Mouse (Mus musculus) left cerebral cortex, postnatal 14 days (tissue): ENCODE measurements around the gene Rsph9. TPM values are rescaled to one million over a fixed set of nuclear protein-coding genes. Genes with fewer than 3 reads are reported as not detected.

Experiments used
- DNase-seq, 2 experiments: peaks; one replicate each; pipeline ENCODE4 v3.0.0; 2021 to 2022; ENCODE audit warnings: low spot score in 2 of 2, mixed read lengths in 1 of 2
- intact Hi-C: fragments of 180-260 bp; cut with DNase I; formaldehyde crosslinking; loops from one replicate; pipeline ENCODE4 v1.15.1; 2025
- total RNA-seq, 2 experiments: library from RNA; stranded (reverse); gene quantifications; 2 replicates each; pipeline ENCODE4 v1.2.3; 2021

Gene Rsph9
- total RNA-seq, 2 experiments from 2014 or later: 22.8 to 23.7 TPM

DNA sequence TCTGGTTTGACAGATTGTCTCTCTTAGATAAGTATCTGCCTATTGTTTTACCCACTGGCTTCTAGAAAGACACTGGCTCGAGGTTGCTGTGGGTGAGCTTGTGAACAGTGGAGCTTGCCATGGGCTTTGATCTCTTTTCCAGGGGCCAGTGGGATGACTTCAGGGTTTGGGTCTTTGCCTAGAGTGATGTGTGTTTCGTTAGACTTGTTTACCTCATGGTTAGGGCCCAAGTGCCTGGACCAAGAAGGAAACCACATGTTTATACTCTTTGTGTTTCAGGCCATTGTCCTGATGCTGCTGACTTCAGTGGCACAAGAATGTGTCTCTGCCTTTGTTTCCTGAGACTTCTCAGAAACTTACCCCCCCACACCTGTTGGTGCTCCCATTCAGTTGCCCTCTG lies 28.5 kb downstream of the Rsph9 start:
- DNase-seq: no peak
- intact Hi-C loops: no loop called here

DNA sequence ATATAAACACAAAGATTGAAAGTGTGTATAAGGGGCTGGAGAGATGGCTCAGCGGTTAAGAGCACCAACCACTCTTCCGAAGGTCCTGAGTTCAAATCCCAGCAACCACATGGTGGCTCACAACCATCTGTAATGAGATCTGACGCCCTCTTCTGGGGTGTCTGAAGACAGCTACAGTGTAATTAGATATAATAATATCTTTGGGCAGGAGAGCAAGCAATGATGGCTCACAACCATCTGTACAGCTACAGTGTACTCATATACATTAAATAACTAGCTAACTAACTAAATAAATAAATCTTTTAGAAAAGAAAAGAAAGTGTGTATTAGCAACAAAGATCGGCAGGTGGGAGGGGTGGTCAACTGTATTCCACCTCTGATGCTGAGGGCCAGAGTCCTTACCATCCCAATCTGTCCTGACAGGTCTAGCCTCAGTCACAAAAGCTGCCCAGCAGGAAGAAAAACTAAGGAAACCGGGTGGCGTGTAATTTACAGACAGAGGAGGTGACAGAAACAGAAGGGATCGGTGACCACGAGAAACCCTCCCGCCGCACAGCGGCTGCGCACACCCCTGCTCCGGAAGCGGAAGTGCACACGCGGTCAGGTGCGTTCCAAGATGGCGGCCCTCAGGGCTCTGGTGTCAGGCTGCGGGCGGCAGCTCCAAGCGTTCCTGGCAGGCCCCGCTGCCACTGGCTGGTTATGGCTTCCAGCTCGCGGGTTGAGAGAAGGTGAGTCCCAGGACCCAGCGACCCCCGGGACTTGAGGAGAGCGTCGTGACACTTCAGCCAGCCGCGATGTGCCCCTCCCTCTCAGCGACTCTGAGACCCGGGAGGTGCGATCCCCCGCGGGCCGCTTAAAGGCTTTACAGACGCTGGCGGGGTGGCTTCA lies 33.4 kb downstream of the Rsph9 start, which contains the start of gene Mrps18a:
Gene Mrps18a, plus strand, starts transcription at position 585 of the 888 bp plus-strand sequence.
- DNase-seq: peak; percentile 78 to 85
- intact Hi-C loops: no loop called here

DNA sequence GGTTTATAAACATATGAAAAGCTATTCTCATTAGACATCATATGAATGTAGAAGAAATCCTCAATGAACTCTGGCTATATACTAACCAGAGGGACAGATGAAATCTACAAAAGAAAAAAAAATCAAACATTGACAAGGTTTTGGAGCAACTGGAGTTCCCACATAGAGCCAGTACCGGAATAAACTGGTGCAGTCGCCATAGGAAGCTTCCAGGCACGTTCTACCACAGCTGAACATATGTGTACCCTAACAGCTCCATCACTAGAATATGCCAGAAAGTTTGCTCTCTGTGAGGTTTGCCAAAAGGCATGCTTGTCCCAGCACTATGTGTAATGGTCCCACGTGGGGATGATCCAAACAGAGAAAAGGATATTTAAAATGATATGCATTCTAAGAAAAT lies 35.7 kb downstream of the Rsph9 start:
- DNase-seq: peak in 1 of 2 experiments; percentile 52
- intact Hi-C loops: no loop called here

DNA sequence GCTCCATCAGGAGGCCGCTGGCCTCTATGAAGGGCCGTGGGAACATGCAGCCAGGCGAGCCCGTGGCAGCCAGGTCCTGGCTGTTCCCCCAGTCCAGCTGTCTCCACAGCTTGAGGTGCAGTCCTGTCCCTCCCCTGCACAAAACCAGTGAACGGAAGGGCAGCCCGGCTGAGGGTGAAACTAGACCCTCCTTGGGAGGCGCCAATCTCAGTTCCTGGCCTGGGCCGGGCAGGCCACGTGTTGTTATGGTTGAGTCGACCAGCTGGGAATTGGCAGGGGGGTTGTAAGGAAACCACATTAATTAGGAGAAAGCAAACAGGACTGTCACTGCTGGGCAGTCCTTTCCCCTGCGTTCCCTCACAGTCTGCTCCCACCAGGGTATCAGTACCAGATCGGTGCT lies 39.5 kb downstream of the Rsph9 start:
- DNase-seq: no peak
- intact Hi-C loops: no loop called here

DNA sequence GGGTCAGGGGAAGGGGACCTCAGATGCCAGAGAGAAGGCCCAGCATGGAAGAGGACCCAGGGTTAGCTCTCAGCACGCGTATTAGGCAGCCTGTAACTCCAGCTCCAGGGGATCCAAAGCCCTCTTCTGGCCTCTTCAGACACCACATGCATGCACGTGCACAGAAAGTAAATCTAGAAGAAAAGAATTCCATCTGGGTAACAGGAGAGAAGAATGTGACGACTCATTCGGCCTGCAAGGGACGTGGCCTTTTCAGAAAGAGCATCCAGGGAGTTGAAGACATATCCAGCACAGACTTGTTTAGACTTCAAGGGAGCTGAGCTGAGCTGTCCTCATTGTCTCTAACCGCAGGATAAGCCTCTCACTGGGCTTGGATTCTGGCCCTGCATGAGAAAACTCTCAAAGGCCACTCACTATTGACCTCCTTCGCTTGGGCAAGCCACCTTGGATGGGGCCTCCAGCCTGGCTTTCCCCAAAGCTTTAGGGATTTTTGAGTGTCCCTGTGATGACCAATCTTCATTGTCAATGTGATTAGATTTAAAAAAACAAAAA lies 41.3 kb downstream of the Rsph9 start:
- intact Hi-C loops: no loop called here
- no peak for DNase-seq

DNA sequence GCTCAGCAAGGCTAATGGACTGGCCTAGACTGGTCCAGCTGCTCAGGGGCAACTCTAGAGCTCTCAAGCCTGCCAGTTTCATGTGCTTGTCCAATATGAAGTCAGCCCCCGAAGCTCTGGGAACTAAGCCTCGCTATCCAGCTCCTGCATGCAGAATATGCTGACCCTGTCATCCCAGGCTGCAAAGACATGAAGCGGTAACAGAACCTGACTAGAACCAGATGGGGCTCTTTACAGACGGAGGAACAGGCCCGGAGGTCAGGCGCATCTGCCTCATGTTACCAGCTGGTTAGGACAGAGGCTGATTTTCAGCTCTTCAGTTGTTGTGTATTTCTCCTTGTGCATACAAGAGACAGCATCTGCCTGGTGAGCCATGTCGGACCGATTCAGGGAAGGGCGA lies 42.1 kb downstream of the Rsph9 start:
- intact Hi-C loops: no loop called here

DNA sequence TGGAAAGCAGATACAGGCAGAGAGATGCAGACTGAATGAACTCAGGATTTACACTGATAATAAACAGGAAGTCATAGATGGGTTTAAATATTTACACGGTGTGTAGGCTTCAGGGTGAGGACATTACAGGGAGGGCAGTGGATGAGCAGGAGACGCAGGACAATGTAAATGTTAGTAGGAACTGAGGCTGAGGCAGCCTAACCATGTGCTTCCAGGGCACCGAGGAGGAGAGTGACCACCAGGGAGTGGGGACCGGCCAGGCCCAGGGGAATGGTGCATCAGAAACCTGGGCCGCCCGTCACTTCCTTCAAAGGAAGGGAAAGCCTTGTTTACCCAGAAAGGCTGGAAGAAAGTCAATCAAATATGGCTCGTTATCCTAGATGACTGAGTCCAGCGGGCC lies 45.5 kb downstream of the Rsph9 start:
- no peak for DNase-seq
- intact Hi-C loops: no loop called here

More for the DNA sequence above, 42.1 kb downstream of the Rsph9 start:
- DNase-seq: no peak

DNA sequence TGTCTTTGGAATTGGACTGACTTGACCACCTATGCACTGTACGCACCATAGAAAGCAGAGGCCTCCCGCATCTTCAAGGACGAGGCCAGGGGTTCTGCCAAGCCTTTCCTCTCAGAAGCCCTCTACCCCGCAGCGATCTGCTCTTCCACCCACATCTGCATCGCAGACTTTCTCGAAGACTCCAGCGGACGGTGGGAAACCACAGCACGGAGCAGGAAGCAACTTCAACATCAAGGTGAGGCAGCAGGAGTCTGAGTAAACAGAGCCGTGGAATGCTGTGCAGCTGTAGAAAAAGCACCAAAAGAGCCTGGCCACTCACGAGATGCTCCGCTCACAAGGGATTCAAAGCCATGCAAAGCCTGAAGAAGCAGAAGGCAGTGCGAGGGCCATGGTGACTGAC lies 52.1 kb downstream of the Rsph9 start:
- intact Hi-C loops: no loop called here

DNA sequence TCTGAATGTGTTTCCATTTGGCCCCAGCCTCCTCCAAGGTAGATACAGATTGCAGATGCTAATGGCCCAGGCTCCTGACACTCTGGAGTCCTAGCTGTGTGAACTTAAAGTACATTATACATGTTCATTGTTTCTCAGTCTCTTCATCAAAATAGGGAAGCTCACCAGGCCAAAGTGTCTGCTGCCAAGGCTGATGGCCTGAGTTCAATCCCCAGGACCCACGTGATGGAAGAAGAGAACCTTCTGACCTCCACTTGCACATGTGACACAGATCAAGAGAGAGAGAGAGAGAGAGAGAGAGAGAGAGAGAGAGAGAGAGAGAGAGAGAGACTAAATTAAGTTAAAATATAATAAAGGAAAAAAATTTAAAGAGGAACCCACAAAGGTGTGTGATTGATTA lies 52.7 kb downstream of the Rsph9 start:
- no peak for DNase-seq
- intact Hi-C loops: no loop called here

More for the DNA sequence above, 52.1 kb downstream of the Rsph9 start:
- no peak for DNase-seq

DNA sequence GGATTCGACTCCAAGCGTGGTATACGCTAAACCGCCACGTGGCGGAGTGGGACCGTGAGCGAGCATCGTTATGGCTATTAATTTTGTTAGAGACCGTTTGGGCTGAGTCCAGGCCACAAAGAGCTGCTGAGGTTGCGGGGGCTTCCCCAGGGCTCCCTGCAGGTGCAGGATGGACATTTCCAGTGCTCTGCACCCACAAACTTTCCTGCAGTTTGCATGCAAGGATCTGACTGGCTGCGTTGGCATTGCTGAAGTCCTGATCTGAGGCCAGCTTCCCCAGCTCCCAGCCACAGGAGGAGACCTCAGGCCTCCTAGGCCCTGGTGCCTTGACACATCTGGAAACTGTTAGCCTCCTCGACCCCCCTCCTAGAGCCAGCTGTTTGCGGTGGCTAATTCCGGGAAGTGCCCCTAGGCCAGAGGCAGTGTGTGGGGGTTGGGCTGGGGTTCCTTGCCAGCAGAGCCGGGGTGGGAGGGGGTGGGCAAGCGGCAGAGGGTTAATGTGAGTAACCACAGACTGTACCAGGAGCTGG lies 57.6 kb downstream of the Rsph9 start:
- intact Hi-C loops: no loop called here
- no peak for DNase-seq

DNA sequence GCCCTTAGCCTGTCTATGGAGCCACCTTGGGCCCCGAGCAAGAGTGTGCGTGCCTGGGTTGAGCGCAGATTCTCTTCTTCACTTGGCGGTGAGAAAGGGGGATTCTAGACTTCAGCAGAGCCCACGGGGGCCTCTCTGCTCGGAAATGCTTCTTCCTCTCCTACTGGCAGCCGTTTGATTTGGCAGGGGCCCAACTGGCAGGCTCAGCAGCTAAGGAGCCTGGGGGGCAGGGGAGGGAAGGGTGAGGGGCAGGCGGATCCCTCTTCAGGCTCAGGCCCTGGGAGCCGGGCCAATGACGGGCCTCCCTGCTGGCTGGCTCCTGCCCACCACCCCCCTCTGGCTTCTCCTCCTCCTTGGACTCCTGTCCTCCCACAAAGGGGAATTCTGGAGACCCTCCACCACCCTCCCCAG lies 59.9 kb downstream of the Rsph9 start:
- intact Hi-C loops: no loop called here
- peak; percentile 79 to 83 for DNase-seq

DNA sequence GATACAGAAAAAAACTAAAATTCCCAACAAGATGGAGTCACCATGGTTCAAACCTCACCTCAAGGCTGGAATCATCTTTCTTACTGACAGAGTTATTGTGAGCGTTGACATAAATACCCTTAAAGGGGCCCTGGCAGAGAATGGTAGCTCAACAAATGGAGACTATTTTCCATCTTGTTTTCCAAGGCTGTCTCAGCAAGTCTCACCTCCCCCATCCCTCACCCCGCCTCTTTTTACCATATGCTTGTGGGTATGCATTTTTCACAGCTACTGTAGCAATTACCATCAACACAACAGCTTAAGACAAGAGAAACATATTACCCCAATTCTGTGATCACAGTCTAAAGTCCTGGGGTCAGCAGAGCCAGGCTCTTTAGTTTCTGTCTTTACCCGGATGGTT lies 60.6 kb downstream of the Rsph9 start:
- intact Hi-C loops: no loop called here
- no peak for DNase-seq

DNA sequence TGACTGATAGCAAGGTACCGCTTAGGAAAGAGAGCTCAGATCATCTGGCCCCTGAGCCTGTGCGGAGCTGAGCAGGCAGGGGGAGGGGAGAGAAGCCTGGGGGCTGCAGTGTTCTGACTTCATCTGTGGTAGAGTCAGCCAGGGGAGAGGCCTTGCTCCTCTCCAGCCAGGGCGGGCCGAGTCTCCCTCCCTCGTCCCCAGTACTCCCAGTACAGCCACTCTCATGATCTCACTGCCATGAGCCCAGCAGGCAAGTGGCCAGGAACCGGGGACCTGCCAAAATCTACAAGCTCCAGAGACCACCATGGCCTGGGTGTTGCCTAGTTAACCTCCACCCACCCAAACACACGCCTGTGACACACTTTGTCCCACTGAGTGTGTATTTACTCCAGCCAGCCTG lies 62.4 kb downstream of the Rsph9 start:
- intact Hi-C loops: no loop called here
- DNase-seq: no peak

DNA sequence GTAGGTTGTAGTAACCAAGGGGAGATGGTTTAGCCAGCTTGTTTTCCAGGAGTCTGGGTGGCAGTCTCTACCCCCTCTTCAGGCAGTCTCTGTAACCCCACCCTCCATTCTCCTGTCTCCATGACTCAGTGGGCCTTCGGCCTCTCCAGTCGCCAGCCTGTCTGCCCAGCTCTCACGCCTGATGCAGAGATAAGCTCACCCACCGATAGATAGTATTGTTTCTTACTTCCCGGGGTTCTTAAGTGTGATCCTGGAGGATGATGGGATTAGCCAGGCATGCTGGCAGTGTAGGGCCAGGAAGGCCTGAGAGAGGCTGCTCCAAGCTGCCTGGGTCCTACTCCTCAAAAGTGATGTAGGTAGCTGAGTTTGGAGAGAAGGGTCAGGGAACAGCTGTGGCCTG lies 63.0 kb downstream of the Rsph9 start:
- intact Hi-C loops: no loop called here
- no peak for DNase-seq

DNA sequence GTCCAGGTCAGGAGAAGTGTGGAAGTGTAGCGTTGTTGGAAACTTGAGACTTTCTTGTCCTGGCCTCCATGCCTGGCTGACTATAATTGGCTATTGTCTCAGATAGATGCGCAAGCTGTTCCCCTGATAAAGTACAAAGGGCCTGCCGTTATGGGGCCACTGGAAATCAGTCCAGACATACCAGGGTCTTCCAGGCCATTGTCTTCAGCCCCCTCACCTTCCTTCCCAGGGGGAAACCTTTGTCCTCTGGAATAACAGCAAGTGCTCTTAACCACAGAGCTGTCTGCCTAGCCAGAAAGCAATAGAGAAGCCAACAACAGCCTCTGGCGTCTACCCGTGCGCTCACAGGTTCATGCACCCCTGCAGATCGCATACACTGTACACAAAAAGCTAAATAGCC lies 63.6 kb downstream of the Rsph9 start:
- intact Hi-C loops: no loop called here
- no peak for DNase-seq

DNA sequence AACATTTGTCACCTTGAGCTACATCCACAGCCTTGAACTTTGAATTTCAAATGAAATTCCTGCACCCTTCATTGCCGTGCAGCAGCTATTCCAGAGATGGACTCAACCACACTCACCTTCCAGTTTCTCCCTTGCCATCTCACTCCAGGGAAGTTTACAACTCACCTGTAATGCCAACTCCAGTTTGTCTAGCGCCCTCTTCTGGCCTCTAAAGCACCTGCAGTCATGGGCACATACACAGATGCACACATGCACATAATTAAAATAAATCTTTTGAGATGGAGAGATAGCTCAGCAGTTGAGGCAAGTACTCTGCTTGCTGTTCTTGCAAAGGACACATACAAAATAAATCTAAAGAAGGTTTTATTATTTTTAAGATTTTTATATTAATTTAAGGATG lies 65.0 kb downstream of the Rsph9 start:
- intact Hi-C loops: no loop called here
- DNase-seq: no peak

DNA sequence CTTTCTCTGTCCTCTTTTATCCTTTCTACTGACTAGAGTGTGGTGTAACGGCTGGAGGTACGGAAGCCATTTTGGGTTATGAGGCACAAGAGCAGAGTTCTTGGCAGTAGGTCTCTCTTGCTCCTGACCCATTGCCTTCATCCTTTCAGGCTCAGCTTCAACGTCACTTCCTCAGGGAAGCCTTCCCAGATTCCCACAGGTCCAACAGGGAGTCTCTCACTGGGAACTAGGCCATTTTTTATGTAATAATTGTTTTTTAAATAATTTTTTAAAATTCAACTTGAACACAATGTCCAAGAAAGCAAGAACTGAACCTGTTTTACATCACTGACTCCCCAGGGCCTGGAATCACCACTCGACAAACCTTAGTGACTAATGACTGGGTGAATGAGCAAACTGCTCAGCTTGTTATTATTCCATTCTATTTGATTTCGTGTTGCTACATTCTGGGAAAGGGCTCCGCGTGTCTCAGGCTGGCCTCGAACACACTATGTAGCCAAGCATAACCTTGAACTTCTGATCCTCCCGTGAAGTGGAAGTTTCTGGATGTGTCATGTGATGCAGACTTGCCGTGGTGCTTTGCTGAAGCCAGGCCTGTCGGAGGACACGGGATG lies 66.0 kb downstream of the Rsph9 start:
- intact Hi-C loops: no loop called here
- DNase-seq: no peak

DNA sequence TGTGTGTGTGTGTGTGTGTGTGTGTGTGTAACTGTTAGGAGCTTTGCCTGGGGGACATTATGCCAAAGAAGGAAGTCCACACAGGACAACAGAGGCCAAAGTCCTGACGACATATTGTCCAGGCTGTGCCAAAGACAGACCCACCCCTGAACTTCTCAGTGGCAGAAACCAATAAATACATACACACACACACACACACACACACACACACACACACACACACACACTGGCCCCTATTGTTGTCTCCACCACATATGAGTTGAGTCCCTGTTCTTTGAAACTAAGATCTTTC lies 67.8 kb downstream of the Rsph9 start:
- intact Hi-C loops: no loop called here
- DNase-seq: no peak

DNA sequence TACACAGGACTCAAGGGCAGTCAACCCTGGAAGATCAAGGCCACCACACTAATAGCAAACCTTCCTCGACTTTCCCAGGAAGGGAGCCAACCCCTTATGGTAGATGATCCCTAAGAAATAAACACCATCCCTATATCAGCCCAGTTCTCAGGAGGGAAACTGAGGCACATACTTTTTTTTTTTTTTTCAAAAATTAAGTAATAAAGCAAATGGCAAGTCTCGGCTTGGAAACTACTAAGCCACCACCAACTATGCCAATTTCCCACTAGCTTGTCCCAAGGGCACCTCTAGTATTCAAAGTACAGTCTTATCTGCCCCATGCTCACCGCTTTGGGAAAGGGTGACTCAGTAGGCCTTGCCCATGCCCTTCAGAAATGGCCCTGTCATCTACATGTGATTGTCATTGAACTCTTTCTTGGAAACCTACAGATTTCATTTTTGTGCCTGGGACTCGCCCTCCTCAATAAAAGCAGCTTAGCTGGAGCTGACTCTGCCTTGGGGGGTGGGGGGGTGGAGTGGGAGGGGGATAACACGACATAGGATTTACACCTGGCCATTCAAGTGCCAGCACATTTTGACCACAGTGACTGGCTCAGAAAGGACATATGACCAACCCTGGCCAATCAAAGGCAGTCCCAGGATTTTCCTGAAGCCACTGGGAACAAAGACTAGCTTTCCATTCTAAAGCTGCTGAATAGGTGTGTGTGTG lies 68.3 kb downstream of the Rsph9 start:
- intact Hi-C loops: no loop called here
- DNase-seq: no peak

DNA sequence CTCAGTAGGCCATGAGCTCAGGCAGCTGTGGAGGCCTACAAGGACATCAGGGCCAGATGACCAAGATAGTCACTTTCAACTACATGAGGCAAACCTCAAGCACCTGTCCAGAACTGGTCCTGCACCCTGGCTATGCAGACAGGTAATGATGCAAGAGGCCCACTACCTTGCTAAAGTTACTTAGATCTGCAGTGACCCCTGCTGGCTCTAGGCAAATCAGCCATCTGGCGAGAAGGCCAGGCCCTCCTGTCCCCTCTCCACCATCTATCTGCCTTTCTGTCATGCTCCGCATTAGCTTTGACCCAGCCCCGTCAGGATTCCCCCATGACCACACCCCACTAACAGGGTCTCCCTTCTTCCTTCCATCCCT lies 68.9 kb downstream of the Rsph9 start:
- intact Hi-C loops: no loop called here
- DNase-seq: no peak
